Mouse (Mus musculus) lung, postnatal 0 days (tissue): Measurements from ENCODE around the gene Gm20425. TPM values are rescaled to one million over a fixed set of nuclear protein-coding genes. Genes with fewer than 3 reads are reported as not detected.

Source experiments
- ATAC-seq: fragments of 200-750 bp; cut with Nextera tagmentation; 2 replicates; pipeline ENCODE4 v1.8.0; 2017; ENCODE audit warnings: moderate library complexity
- DNase-seq: peaks from one replicate; pipeline ENCODE4 v3.0.0-alpha.2; 2016; ENCODE audit warnings: low spot score
- H3K27ac ChIP-seq: fragments of 300-500 bp; sonication (generic); 2 replicates; pipeline ENCODE4 v1.5.1; 2014; ENCODE audit warnings: antibody characterized with exemption, mild to moderate bottlenecking, low read length, mixed read lengths
- H3K27me3 ChIP-seq: fragments of 300-500 bp; sonication (generic); replicated peaks from 2 replicates; pipeline ENCODE4 v1.6.1; 2014; ENCODE audit warnings: low read length, mixed read lengths; ENCODE audit not compliant: insufficient read depth
- H3K36me3 ChIP-seq: fragments of 300-500 bp; sonication (generic); 2 replicates; pipeline ENCODE4 v1.6.1; 2014; ENCODE audit warnings: low read length, mixed read lengths; ENCODE audit not compliant: insufficient read depth
- H3K4me1 ChIP-seq: fragments of 300-500 bp; sonication (generic); 2 replicates; pipeline ENCODE4 v1.6.1; 2014; ENCODE audit warnings: antibody characterized with exemption, low read depth, low read length, mixed read lengths; ENCODE audit not compliant: insufficient read depth
- H3K4me2 ChIP-seq: fragments of 300-500 bp; sonication (generic); replicated peaks from 2 replicates; pipeline ENCODE4 v1.6.1; 2014; ENCODE audit warnings: low read depth, mild to moderate bottlenecking, low read length, moderate library complexity, mixed read lengths
- H3K4me3 ChIP-seq: fragments of 300-500 bp; sonication (generic); 2 replicates; pipeline ENCODE4 v1.5.1; 2014; ENCODE audit warnings: low read depth, low read length
- H3K9ac ChIP-seq: fragments of 300-500 bp; sonication (generic); replicated peaks from 2 replicates; pipeline ENCODE4 v1.6.1; 2014; ENCODE audit warnings: low read depth, mild to moderate bottlenecking
- H3K9me3 ChIP-seq: fragments of 300-500 bp; sonication (generic); 2 replicates; pipeline ENCODE4 v1.6.1; 2016; ENCODE audit warnings: low read length, mixed read lengths
- CTCF ChIP-seq: IDR thresholded peaks from 2 replicates; pipeline ENCODE4 v1.5.1; 2016; ENCODE audit warnings: antibody characterized with exemption, mild to moderate bottlenecking
- EP300 ChIP-seq: IDR thresholded peaks from 2 replicates; pipeline ENCODE4 v1.6.1; 2016; ENCODE audit warnings: antibody characterized with exemption, mild to moderate bottlenecking, control low read depth
- WGBS: fragments of 180-500 bp; shearing (Covaris S2); extraction: QIAGEN DNeasy Blood & Tissue Kit; methylation state at CpG from one replicate; pipeline ENCODE4 v1.1.7; 2014; 5-methylcytosine and 5-hydroxymethylcytosine counted together
- polyA plus RNA-seq: library from polyadenylated mRNA; unstranded; fragments of >200 nt; fragmentation: Nextera tagmentation; extraction: Ambion mirVana; gene quantifications from 2 replicates; pipeline ENCODE4 v1.2.1, GENCODE M21; 2015

The Gm20425 gene
- polyA plus RNA-seq, 1 experiment from 2014 or later, result 7.3 TPM

DNA sequence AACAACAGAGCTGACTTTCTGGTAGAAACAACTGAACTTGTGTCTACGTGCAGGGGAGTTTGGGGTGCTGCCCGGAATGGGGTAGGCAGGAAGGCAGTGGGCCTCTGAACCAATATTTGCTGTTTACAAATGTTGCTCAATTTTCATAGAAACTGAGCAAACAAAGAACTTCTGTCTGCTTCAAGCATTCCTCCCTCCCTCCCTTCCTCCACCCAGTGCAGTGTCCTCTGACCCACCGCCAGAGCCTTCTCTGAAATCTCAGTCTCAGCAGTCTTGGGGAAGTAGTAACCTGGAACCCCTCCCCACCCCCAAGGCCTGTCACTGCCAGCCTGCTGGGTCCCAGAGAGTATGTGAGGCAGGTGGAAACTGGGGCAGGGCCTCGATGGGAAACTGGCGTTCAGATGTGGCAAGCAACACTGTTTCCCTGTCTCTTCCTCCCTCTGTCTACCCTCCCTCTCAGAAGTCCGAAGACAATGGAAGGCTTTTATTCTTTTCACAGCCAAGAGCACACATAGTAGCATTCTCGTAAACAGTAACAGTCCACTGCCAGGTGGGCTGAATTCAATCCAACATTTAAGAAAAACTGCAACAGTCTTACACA is 4.6 kb upstream of the Gm20425 start:
- peak overlapping the region; percentile 70 for H3K27ac ChIP-seq
- H3K36me3 ChIP-seq, result no peaks in the 10 kb centered on the region
- peaks cover 17% of the 10 kb centered on the region; the same call in 1 of the 2 replicates for H3K4me1 ChIP-seq
- peak; percentile 83 for DNase-seq
- H3K4me2 ChIP-seq, result no peak overlapping the region
- H3K4me3 ChIP-seq, result no peak overlapping the region
- peak; percentile 46 for ATAC-seq
- H3K9ac ChIP-seq, result no peak overlapping the region
- 30% methylated on average over 7 of the region's 7 CpGs for WGBS
- no peaks in the 10 kb centered on the region for H3K27me3 ChIP-seq
- H3K9me3 ChIP-seq, result no peaks in the 10 kb centered on the region
- TF ChIP-seq EP300 (no peak), CTCF (no peak)

DNA sequence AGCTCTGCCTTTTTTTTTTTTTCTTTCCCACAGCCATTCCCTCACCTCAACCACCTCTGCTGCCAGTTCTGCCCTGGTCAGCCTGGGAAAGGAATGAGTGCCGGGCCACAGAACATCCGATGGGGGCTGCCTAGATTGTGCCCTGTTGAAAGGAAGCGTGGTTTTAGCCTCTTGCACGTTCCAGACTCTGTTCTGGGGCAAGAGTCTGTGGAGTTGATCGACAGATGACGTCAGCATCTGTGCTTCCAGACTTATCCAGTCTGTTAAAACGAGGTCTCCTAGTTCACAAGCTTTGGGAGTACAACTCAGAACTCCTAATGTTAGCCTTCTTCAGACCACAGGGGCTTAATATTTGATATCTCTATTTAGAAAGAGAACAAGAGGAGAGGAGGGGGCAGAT is 4.0 kb upstream of the Gm20425 start:
- no peaks in the 10 kb centered on the region for H3K27me3 ChIP-seq
- no peak overlapping the region for H3K9ac ChIP-seq
- H3K9me3 ChIP-seq, result no peaks in the 10 kb centered on the region
- no peak for ATAC-seq
- H3K36me3 ChIP-seq, result no peaks in the 10 kb centered on the region
- peak overlapping the region; percentile 70 for H3K27ac ChIP-seq
- 49% methylated on average over 7 of the region's 7 CpGs for WGBS
- no peak overlapping the region for H3K4me2 ChIP-seq
- TF ChIP-seq EP300, result no peak
- no peak for TF ChIP-seq CTCF
- peak; percentile 70 for DNase-seq
- H3K4me1 ChIP-seq, result peaks cover 17% of the 10 kb centered on the region; the same call in 1 of the 2 replicates
- H3K4me3 ChIP-seq, result no peak overlapping the region

DNA sequence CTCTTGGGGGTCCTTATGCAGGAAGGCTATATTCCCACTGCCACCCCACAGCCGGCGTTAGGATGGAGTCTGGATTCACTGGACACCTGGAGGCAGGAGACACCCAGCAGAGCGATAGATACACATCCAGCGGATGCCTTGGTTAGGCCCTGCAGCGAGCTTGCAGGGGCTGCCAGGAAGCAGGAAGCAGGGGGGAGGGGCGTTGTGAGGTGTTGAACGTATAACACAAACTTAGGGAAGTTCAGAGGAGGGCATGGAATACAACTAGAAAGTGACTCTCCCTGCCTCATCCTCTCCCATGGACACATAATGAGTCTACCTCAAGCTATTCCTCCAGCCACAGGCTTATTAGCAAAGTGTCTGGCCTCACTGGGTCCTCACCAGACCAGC is 2.9 kb upstream of the Gm20425 start:
- ATAC-seq, result no peak
- 34% methylated on average over 7 of the region's 7 CpGs for WGBS

DNA sequence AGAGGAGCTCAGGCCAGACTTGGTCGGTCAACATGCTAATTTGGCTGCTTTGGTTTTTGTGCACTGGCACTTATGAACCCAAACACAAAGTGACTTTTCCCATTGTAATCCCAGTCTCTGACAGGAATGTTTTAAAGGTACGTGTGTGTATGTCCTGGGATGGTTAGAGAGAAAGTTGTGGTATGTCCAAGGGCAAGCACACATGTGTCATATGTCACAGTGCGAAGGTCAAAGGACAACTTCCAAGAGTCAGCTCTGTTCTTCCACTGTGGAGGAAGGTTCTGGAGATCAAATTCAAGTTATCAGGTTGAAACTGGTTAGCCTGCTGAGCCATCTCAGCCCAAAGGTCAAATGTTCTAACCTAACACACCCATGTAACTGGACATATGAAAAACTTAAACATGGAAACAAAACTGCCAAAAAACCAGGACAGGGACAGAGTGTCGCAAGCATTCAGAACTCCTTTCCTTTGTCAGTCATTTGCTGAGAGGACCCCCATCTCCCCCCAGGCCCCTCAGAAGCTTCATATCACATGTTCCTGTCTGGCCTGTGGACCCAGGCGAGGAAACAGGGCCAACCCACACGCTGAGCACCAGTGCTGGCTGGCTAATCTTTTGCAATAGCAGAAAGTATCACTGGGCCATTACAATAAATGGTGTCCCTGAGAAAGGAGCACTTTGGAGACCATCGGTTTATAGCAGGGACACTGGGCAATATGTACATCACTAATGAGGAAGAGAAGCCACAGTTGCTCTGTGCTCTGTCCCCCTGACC is 2.3 kb upstream of the Gm20425 start:
- TF ChIP-seq EP300 (no peak), CTCF (no peak)
- H3K4me2 ChIP-seq, result no peak overlapping the region

More for the DNA sequence above, 2.9 kb upstream of the Gm20425 start:
- Histone ChIP-seq H3K4me2 (no peak overlapping the region), H3K9ac (no peak overlapping the region), H3K4me3 (no peak overlapping the region), H3K36me3 (no peaks in the 10 kb centered on the region), H3K4me1 (peaks cover 17% of the 10 kb centered on the region; the same call in 1 of the 2 replicates), H3K27me3 (no peaks in the 10 kb centered on the region), H3K9me3 (no peaks in the 10 kb centered on the region), H3K27ac (no peak overlapping the region; the same call in 1 of the 2 replicates)
- no peak for DNase-seq
- TF ChIP-seq CTCF (no peak), EP300 (no peak)

DNA sequence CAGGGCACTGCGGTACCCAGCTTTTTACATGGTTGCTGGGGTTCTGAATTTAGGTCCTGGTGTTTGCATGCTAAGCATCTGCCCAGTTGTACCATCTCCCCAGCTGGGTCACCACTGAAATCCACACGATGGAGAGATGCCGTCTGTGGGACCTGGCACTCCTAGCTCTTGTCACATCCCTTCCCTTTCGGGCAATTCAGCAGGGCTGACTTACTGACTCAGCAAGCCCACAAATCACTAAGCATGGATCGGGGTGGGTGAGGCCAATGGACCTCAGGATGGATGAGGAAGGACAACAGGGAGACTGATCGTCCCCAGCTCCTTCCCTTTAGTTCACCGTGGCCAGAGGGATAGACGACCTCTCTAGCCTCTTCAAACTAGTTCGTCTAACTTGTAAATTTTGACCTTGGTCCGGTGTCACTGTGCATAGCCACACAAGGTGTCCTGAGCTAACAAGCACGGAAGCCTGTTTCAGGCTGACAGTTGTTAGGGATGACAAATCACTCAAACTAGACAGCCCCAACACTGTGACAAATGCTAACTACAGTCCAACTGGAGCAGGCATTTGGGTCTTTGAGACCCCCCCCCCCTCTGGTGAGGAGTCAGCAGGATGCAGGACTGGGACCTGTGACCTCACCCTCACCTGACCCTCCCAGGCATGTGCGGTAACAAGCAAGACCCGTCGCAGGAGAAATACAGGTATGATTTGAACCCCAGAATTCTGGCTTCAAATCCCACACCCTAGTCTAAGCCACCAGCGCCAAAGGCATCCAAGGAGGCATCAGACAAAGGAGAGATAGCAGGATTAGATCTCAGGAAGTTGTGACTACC is 855 bp downstream of the Gm20425 start:
- WGBS, result 73% methylated on average over 15 of the region's 15 CpGs
- DNase-seq (no peak), ATAC-seq (no peak)
- H3K9ac ChIP-seq, result no peak overlapping the region
- TF ChIP-seq CTCF (no peak), EP300 (no peak)
- peaks cover 9% of the 10 kb centered on the region; the same call in 1 of the 2 replicates for H3K4me1 ChIP-seq
- no peak overlapping the region for H3K4me3 ChIP-seq
- H3K27me3 ChIP-seq, result no peaks in the 10 kb centered on the region
- H3K9me3 ChIP-seq, result no peaks in the 10 kb centered on the region
- peak overlapping the region; percentile 52 for H3K4me2 ChIP-seq
- H3K36me3 ChIP-seq, result no peaks in the 10 kb centered on the region
- H3K27ac ChIP-seq, result no peak overlapping the region

More for the DNA sequence above, 2.3 kb upstream of the Gm20425 start:
- H3K27ac ChIP-seq, result no peak overlapping the region
- H3K4me1 ChIP-seq, result peaks cover 17% of the 10 kb centered on the region; the same call in 1 of the 2 replicates
- H3K4me3 ChIP-seq, result no peak overlapping the region
- ATAC-seq, result no peak
- 88% methylated on average over 7 of the region's 7 CpGs for WGBS
- DNase-seq, result no peak
- no peaks in the 10 kb centered on the region for H3K9me3 ChIP-seq
- no peaks in the 10 kb centered on the region for H3K36me3 ChIP-seq
- H3K9ac ChIP-seq, result no peak overlapping the region
- no peaks in the 10 kb centered on the region for H3K27me3 ChIP-seq
